Mouse (Mus musculus) neutrophil, adult 65 days (primary cell): ENCODE data around the gene 1110017D15Rik. TPM values are rescaled to one million over a fixed set of nuclear protein-coding genes. Genes with fewer than 3 reads are reported as not detected.

Experiments used
- total RNA-seq: library from RNA; stranded (reverse); gene quantifications from 2 replicates; pipeline ENCODE4 v1.2.4, GENCODE M21; 2023

Gene 1110017D15Rik
- not detected in 2 replicates for total RNA-seq

DNA sequence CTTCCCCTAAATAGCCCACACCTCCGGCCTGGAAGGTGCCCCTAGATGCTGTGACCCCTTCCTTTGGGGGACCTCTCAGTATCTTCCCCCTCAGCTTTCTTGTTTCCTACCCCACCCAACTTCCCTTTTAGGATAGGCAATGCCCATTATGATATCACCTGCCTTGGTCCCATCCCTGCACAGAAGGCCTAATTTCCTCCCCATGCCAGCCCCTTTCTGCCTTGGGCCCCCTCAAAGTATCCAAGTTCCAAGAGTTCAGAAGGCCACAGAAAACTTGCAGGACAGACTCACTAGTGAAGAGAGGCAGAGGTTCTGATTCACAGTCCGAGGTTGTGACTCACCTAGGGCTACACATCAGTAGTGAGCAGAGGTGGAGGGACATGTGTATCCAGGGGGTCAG lies at the start of gene 1110017D15Rik:
TSS of gene 1110017D15Rik (minus strand) at position 101 of the 400 bp plus-strand sequence.

DNA sequence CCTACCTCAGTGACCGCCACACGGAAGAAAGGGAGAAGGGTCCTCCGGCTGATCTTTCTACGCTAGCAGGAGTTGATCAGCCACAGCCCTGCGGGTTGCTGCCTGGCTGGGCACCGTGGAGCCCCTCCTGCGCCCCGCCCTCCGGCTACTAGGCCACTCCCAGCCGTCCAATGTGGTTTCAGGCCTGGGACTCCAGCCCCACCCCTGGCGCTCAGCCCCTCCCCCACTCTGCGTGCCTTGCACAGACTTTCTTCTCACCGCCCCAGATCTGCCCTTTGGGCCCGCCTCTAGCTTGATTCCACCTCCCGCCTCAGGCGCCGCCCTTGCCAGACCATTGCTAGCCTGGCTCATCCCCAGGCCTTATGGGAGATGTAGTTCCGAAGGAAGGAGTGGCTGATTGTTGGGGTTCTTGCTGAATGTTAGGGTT lies 14.1 kb downstream of the 1110017D15Rik start, which contains the start of gene AI464131:
TSS of gene AI464131 (minus strand) at position 91 of the 427 bp plus-strand sequence.

DNA sequence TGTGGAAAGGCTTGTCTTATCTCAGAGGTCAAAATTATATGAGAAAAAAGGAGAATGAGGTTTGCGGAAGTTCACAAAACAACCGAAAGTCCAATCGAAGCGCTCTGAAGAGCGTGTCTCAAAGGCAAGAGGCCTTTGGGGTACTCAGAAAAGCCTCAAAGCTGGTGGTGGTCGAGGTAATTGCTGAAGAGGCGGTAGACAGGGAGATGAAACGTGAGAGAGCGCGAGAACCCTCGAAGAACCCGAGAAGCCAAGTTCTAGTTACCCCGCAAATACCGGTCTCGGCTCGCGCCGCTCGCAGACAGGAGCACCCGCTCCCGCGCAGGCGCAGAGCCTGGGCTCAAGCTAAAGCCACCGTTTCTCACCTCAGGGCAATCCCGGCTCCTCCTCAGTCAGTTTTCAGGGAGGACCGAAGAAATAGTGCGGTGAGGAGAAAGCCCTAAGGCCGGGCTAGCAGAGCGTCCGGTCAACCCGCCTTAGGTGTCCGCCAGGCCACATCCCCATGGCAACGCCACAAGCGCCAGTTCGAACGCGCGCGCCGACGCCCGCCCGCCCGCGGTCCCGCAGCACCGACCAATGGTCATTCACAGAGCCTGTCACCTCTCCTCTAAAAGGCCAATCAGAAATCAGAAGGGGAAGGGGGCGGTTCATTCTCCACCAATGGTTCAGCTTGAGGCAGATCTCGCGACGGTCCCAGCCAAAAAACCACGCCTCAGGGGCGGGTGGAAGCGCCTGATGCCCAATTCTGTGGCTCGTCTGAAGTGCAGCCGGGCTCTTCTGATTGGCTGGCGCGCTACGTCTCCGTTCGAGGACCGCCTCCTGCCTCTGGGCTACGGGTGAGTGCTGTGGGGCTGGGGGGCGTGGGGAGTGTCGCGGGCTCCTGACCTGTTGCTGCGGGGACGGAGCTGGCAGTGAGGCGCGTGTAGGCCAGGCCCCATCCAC lies 52.5 kb downstream of the 1110017D15Rik start, which contains the start of the genes Kif24 and Nudt2:
TSS of gene Kif24 (minus strand) at position 543 of the 942 bp plus-strand sequence.
TSS of gene Nudt2 (plus strand) at position 807 of the 942 bp plus-strand sequence.

Other genes with a start within 250 kb of the 1110017D15Rik start
- gene Ubap2, start 242.2 kb downstream of the 1110017D15Rik start, total RNA-seq = 22.1 and 24.2 TPM in 2 replicates
- gene Dcaf12, start 202.4 kb downstream of the 1110017D15Rik start, total RNA-seq = 47.9 and 50.3 TPM in 2 replicates
- 89.5 and 135 TPM in 2 replicates for gene Ubap1, start 168.3 kb downstream of the 1110017D15Rik start, total RNA-seq
- 5.8 and 10.5 TPM in 2 replicates for gene Kif24, start 52.4 kb downstream of the 1110017D15Rik start, total RNA-seq
- 2.3 and 3.4 TPM in 2 replicates for gene Nudt2, start 52.2 kb downstream of the 1110017D15Rik start, total RNA-seq
- not detected in 2 replicates for gene AI464131, start 14.3 kb downstream of the 1110017D15Rik start, total RNA-seq
- 17.4 and 22.1 TPM in 2 replicates for gene Fam219a, start 52.2 kb upstream of the 1110017D15Rik start, total RNA-seq
- not detected in 2 replicates for gene Dnaic1, start 52.4 kb upstream of the 1110017D15Rik start, total RNA-seq
- not detected in 2 replicates for gene Enho, start 123.0 kb upstream of the 1110017D15Rik start, total RNA-seq
- not detected in 2 replicates for gene Cntfr, start 179.8 kb upstream of the 1110017D15Rik start, total RNA-seq
- gene Il11ra1, start 182.7 kb upstream of the 1110017D15Rik start, total RNA-seq = 9.6 and 15.2 TPM in 2 replicates
- 22.3 and 23.9 TPM in 2 replicates for gene Rpp25l, start 196.2 kb upstream of the 1110017D15Rik start, total RNA-seq
- 72.9 and 108 TPM in 2 replicates for gene Dctn3, start 205.8 kb upstream of the 1110017D15Rik start, total RNA-seq
- gene Arid3c, start 213.8 kb upstream of the 1110017D15Rik start, total RNA-seq = not detected in 2 replicates
- 20.3 and 28.6 TPM in 2 replicates for gene Galt, start 237.9 kb upstream of the 1110017D15Rik start, total RNA-seq
- gene Sigmar1, start 238.8 kb upstream of the 1110017D15Rik start, total RNA-seq = 11.6 and 15.2 TPM in 2 replicates